Mouse (Mus musculus) G1E (cell line): Measurements from ENCODE around the gene Rpl31.

Experiments used
- CTCF ChIP-seq: IDR thresholded peaks from 2 replicates; pipeline ENCODE4 v1.5.1; 2012; ENCODE audit warnings: low read depth, low read length, inconsistent platforms, mixed read lengths
- GATA2 ChIP-seq: IDR thresholded peaks from 2 replicates; pipeline ENCODE4 v1.6.1; 2012; ENCODE audit warnings: low read depth, low read length, inconsistent platforms, borderline replicate concordance

- TF ChIP-seq CTCF, result no peak
- TF ChIP-seq GATA2, result no peak
These were observed 712 bp downstream of the Rpl31 start for GRCm38 (mm10) chr1:39368267-39368841.
